Mouse (Mus musculus) neural tube, embryonic 12.5 days (tissue): ENCODE measurements around the gene Mapkapk3. TPM values are rescaled to one million over a fixed set of nuclear protein-coding genes. Genes with fewer than 3 reads are reported as not detected.

Experiments
- ATAC-seq: fragments of 200-750 bp; cut with Nextera tagmentation; 2 replicates; pipeline ENCODE4 v1.8.0; 2017; ENCODE audit warnings: low read depth, mild to moderate bottlenecking, moderate TSS enrichment, moderate library complexity; ENCODE audit not compliant: low FRiP score
- H3K27ac ChIP-seq: fragments of 300-500 bp; sonication (generic); 2 replicates; pipeline ENCODE4 v1.5.1; 2016
- H3K27me3 ChIP-seq: fragments of 300-500 bp; sonication (generic); replicated peaks from 2 replicates; pipeline ENCODE4 v1.6.1; 2016; ENCODE audit warnings: mild to moderate bottlenecking
- H3K36me3 ChIP-seq: fragments of 300-500 bp; sonication (generic); 2 replicates; pipeline ENCODE4 v1.6.1; 2016; ENCODE audit warnings: mild to moderate bottlenecking
- H3K4me1 ChIP-seq: fragments of 300-500 bp; sonication (generic); 2 replicates; pipeline ENCODE4 v1.6.1; 2016
- H3K4me2 ChIP-seq: fragments of 300-500 bp; sonication (generic); replicated peaks from 2 replicates; pipeline ENCODE4 v1.6.1; 2016; ENCODE audit warnings: mild to moderate bottlenecking
- H3K4me3 ChIP-seq: fragments of 300-500 bp; sonication (generic); 2 replicates; pipeline ENCODE4 v1.5.1; 2016
- H3K9ac ChIP-seq: fragments of 300-500 bp; sonication (generic); 2 replicates; pipeline ENCODE4 v1.6.1; 2016; ENCODE audit warnings: mild to moderate bottlenecking
- H3K9me3 ChIP-seq: fragments of 300-500 bp; sonication (generic); 2 replicates; pipeline ENCODE4 v1.6.1; 2016; ENCODE audit warnings: mild to moderate bottlenecking
- WGBS: fragments of 180-500 bp; shearing (Covaris S2); methylation state at CpG from one replicate; pipeline ENCODE4 v1.1.7; 2016; 5-methylcytosine and 5-hydroxymethylcytosine counted together
- polyA plus RNA-seq: library from polyadenylated mRNA; unstranded; fragments of >200 nt; fragmentation: Nextera tagmentation; extraction: Ambion mirVana; gene quantifications from 2 replicates; pipeline ENCODE4 v1.2.1, GENCODE M21; 2016

The Mapkapk3 gene
- polyA plus RNA-seq, 1 experiment from 2014 or later: 3.5 TPM

GRCm38 (mm10) chr9:107305601-107306542, 16.2 kb upstream of the Mapkapk3 start:
- Histone ChIP-seq H3K4me3 (no peak overlapping the region), H3K36me3 (peaks cover 7% of the 10 kb centered on the region), H3K4me2 (no peak overlapping the region), H3K9me3 (no peaks in the 10 kb centered on the region), H3K9ac (no peak overlapping the region), H3K27ac (no peak overlapping the region), H3K4me1 (no peaks in the 10 kb centered on the region), H3K27me3 (no peaks in the 10 kb centered on the region)
- no peak for ATAC-seq
- WGBS: 72% methylated on average over 13 of the region's 13 CpGs

GRCm38 (mm10) chr9:107305012-107305411, 15.3 kb upstream of the Mapkapk3 start:
- no peak overlapping the region for H3K27ac ChIP-seq
- no peak for ATAC-seq
- H3K9me3 ChIP-seq: no peaks in the 10 kb centered on the region
- no peak overlapping the region for H3K4me3 ChIP-seq
- no peaks in the 10 kb centered on the region for H3K4me1 ChIP-seq
- H3K4me2 ChIP-seq: no peak overlapping the region
- WGBS: 93% methylated on average over 4 of the region's 4 CpGs
- H3K9ac ChIP-seq: no peak overlapping the region
- H3K27me3 ChIP-seq: no peaks in the 10 kb centered on the region
- peaks cover 10% of the 10 kb centered on the region for H3K36me3 ChIP-seq

- peaks cover 10% of the 10 kb centered on the region for H3K36me3 ChIP-seq
These were observed 14.7 kb upstream of the Mapkapk3 start for GRCm38 (mm10) chr9:107304383-107304782.

GRCm38 (mm10) chr9:107303900-107304299, 14.2 kb upstream of the Mapkapk3 start:
- no peaks in the 10 kb centered on the region for H3K9me3 ChIP-seq
- H3K4me1 ChIP-seq: no peaks in the 10 kb centered on the region
- no peaks in the 10 kb centered on the region for H3K27me3 ChIP-seq
- ATAC-seq: no peak
- H3K4me2 ChIP-seq: no peak overlapping the region
- no peak overlapping the region for H3K9ac ChIP-seq
- 84% methylated on average over 5 of the region's 5 CpGs for WGBS
- H3K27ac ChIP-seq: no peak overlapping the region
- H3K4me3 ChIP-seq: no peak overlapping the region
- H3K36me3 ChIP-seq: peaks cover 10% of the 10 kb centered on the region

More at GRCm38 (mm10) chr9:107304383-107304782, 14.7 kb upstream of the Mapkapk3 start:
- Histone ChIP-seq H3K27ac (no peak overlapping the region), H3K9me3 (no peaks in the 10 kb centered on the region), H3K4me2 (no peak overlapping the region), H3K27me3 (no peaks in the 10 kb centered on the region), H3K4me3 (no peak overlapping the region), H3K9ac (no peak overlapping the region), H3K4me1 (no peaks in the 10 kb centered on the region)
- no peak for ATAC-seq
- WGBS: 91% methylated on average over 3 of the region's 3 CpGs

GRCm38 (mm10) chr9:107303121-107303820, 13.6 kb upstream of the Mapkapk3 start:
- WGBS: 84% methylated on average over 9 of the region's 9 CpGs
- no peaks in the 10 kb centered on the region for H3K9me3 ChIP-seq
- no peaks in the 10 kb centered on the region for H3K27me3 ChIP-seq
- no peak for ATAC-seq
- no peak overlapping the region for H3K27ac ChIP-seq
- no peaks in the 10 kb centered on the region; the same call in 1 of the 2 replicates for H3K4me1 ChIP-seq
- H3K36me3 ChIP-seq: peaks cover 10% of the 10 kb centered on the region
- no peak overlapping the region for H3K9ac ChIP-seq
- no peak overlapping the region for H3K4me2 ChIP-seq
- H3K4me3 ChIP-seq: no peak overlapping the region

- Histone ChIP-seq H3K27me3 (no peaks in the 10 kb centered on the region), H3K27ac (no peak overlapping the region), H3K36me3 (peaks cover 10% of the 10 kb centered on the region), H3K4me1 (peaks cover 5% of the 10 kb centered on the region), H3K4me3 (no peak overlapping the region), H3K4me2 (no peak overlapping the region), H3K9me3 (no peaks in the 10 kb centered on the region), H3K9ac (no peak overlapping the region)
- ATAC-seq: no peak
- 85% methylated on average over 7 of the region's 7 CpGs for WGBS
These were observed 12.9 kb upstream of the Mapkapk3 start for GRCm38 (mm10) chr9:107302592-107302991.

GRCm38 (mm10) chr9:107301554-107302331, 12.1 kb upstream of the Mapkapk3 start:
- no peaks in the 10 kb centered on the region for H3K27me3 ChIP-seq
- ATAC-seq: no peak
- no peak overlapping the region for H3K9ac ChIP-seq
- H3K27ac ChIP-seq: no peak overlapping the region
- no peaks in the 10 kb centered on the region for H3K9me3 ChIP-seq
- no peak overlapping the region for H3K4me2 ChIP-seq
- 81% methylated on average over 17 of the region's 17 CpGs for WGBS
- H3K4me3 ChIP-seq: no peak overlapping the region
- peaks cover 13% of the 10 kb centered on the region for H3K4me1 ChIP-seq
- peaks cover 10% of the 10 kb centered on the region for H3K36me3 ChIP-seq

- Histone ChIP-seq H3K4me2 (no peak overlapping the region), H3K4me1 (peaks cover 17% of the 10 kb centered on the region), H3K4me3 (no peak overlapping the region), H3K27me3 (peaks cover 5% of the 10 kb centered on the region; the same call in 1 of the 2 replicates), H3K9ac (no peak overlapping the region), H3K9me3 (no peaks in the 10 kb centered on the region), H3K27ac (no peak overlapping the region), H3K36me3 (peaks cover 10% of the 10 kb centered on the region)
- no peak for ATAC-seq
- 94% methylated on average over 30 of the region's 30 CpGs for WGBS
These were observed 10.7 kb upstream of the Mapkapk3 start for GRCm38 (mm10) chr9:107300224-107300973.

- Histone ChIP-seq H3K4me2 (no peak overlapping the region), H3K27ac (no peak overlapping the region), H3K36me3 (peaks cover 10% of the 10 kb centered on the region), H3K4me1 (peaks cover 17% of the 10 kb centered on the region), H3K9me3 (no peaks in the 10 kb centered on the region), H3K4me3 (no peak overlapping the region), H3K27me3 (peaks cover 6% of the 10 kb centered on the region; the same call in 1 of the 2 replicates), H3K9ac (no peak overlapping the region)
- no peak for ATAC-seq
- WGBS: 90% methylated on average over 7 of the region's 7 CpGs
These were observed 10.1 kb upstream of the Mapkapk3 start for GRCm38 (mm10) chr9:107299783-107300182.

GRCm38 (mm10) chr9:107298876-107299275, 9.2 kb upstream of the Mapkapk3 start:
- no peak overlapping the region for H3K9ac ChIP-seq
- peaks cover 17% of the 10 kb centered on the region for H3K4me1 ChIP-seq
- H3K27ac ChIP-seq: no peak overlapping the region
- 85% methylated on average over 6 of the region's 6 CpGs for WGBS
- peaks cover 10% of the 10 kb centered on the region for H3K36me3 ChIP-seq
- no peak for ATAC-seq
- no peak overlapping the region for H3K4me3 ChIP-seq
- H3K9me3 ChIP-seq: no peaks in the 10 kb centered on the region
- H3K27me3 ChIP-seq: peaks cover 6% of the 10 kb centered on the region; the same call in 1 of the 2 replicates
- no peak overlapping the region for H3K4me2 ChIP-seq

- Histone ChIP-seq H3K9me3 (no peaks in the 10 kb centered on the region), H3K36me3 (peaks cover 10% of the 10 kb centered on the region), H3K4me2 (peak overlapping the region; percentile 88), H3K4me1 (peaks cover 17% of the 10 kb centered on the region), H3K27ac (no peak overlapping the region), H3K4me3 (no peak overlapping the region), H3K9ac (no peak overlapping the region), H3K27me3 (peaks cover 6% of the 10 kb centered on the region; the same call in 1 of the 2 replicates)
- 86% methylated on average over 8 of the region's 8 CpGs for WGBS
- no peak for ATAC-seq
These were observed 8.5 kb upstream of the Mapkapk3 start for GRCm38 (mm10) chr9:107298059-107298780.
